Mouse (Mus musculus): ENCODE measurements at regions not wholly inside any gene's neighbourhood (a gene's known extent, or its start where the extent isn't known, plus 50 kb on each side); places are given as distances from the start of the nearest gene placed in this dataset.

DNA sequence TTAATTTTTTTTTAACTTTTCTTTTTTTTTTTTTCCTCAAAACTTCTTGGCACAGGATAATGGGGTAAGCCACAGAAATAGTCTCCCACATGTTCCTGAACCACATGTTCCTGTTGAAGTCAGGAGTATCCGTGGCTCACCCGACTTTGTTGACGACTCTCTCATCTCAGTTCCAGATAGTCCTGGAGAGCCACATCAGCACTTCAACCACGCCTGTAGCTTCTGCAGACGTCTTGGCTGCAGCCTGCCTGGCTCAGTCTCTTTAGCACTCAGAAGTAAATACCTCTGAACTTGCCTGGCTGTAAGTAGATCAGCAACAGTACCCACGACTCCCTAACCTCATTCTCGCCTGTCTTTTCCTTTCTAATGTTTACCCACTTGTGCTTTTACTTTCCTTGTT is 50.3 kb upstream of the Rapgef5 start:
- H3K27ac ChIP-seq (ENCODE audit: control insufficient read depth, insufficient read depth, low read depth, low read length): no peak overlapping the region
- TF ChIP-seq CTCF (IDR thresholded peaks at IDR 0.05; ENCODE audit: control insufficient read depth, insufficient read depth, insufficient replicate concordance, low read depth, low read length): no peak
- no peak for TF ChIP-seq POLR2A (IDR thresholded peaks at IDR 0.05; ENCODE audit: control insufficient read depth, low read depth, low read length)
- no peaks in the 10 kb centered on the region for H3K36me3 ChIP-seq (ENCODE audit: control insufficient read depth, insufficient read depth, low read length)
- no peak overlapping the region for H3K4me3 ChIP-seq (ENCODE audit: control insufficient read depth, low read depth, low read length)
- no peaks in the 10 kb centered on the region for H3K4me1 ChIP-seq (ENCODE audit: control insufficient read depth, insufficient read depth, low read length)
- H3K27me3 ChIP-seq (ENCODE audit: control insufficient read depth, insufficient read depth, low read length): no peaks in the 10 kb centered on the region
